Mouse (Mus musculus): ENCODE results near the gene Ift74.

Gene Ift74

GRCm38 (mm10) chr4:94696368-94696767 lies 82.1 kb downstream of the Ift74 start:
- DNase-seq = no peak

DNA sequence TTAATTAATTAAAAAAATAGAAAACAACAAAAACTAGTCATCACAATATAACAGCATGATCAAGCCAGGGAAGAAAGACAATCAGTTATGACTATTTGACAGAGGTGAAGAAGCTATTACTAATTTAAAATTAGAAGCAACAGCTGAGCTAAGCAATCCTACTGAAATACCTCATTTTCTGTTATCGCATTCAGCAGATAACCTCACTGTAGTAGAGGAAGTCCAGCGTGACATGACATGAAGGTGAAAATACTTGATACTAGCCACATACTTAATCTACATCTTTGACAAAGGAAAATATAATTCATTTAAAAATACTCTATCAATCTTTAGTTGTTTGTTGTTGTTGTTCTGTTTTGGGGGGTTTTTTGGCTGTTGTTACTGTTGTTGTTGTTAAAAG lies 96.7 kb downstream of the Ift74 start:
- no peak for DNase-seq

DNA sequence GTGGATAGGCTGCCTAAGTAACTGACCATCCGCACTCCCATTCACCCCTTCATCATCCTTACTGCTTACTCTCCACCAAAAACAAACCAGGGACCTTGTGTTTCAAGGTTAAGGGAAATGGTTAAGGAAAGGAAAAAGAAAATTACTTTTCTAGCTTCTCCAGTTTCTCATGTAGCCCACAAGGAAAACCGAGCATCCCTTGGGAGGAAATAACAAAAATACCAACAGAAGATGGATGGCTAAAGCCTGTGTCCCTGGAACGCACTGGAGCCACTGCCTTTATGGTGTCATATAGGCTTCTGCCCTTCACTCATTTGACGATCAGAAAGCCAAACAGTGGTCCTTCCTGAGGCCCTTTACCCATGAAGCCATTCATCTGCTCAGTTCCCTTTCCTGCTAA lies 97.1 kb downstream of the Ift74 start:
- no peak for DNase-seq

GRCm38 (mm10) chr4:94713741-94714140 lies 99.5 kb downstream of the Ift74 start:
- no peak for DNase-seq

- DNase-seq = no peak
Observed at GRCm38 (mm10) chr4:94715166-94715565, 100.9 kb downstream of the Ift74 start.

- no peak for DNase-seq
Observed at GRCm38 (mm10) chr4:94725799-94726198, 111.5 kb downstream of the Ift74 start.

GRCm38 (mm10) chr4:94732721-94733120 lies 118.4 kb downstream of the Ift74 start:
- no peak for DNase-seq

DNA sequence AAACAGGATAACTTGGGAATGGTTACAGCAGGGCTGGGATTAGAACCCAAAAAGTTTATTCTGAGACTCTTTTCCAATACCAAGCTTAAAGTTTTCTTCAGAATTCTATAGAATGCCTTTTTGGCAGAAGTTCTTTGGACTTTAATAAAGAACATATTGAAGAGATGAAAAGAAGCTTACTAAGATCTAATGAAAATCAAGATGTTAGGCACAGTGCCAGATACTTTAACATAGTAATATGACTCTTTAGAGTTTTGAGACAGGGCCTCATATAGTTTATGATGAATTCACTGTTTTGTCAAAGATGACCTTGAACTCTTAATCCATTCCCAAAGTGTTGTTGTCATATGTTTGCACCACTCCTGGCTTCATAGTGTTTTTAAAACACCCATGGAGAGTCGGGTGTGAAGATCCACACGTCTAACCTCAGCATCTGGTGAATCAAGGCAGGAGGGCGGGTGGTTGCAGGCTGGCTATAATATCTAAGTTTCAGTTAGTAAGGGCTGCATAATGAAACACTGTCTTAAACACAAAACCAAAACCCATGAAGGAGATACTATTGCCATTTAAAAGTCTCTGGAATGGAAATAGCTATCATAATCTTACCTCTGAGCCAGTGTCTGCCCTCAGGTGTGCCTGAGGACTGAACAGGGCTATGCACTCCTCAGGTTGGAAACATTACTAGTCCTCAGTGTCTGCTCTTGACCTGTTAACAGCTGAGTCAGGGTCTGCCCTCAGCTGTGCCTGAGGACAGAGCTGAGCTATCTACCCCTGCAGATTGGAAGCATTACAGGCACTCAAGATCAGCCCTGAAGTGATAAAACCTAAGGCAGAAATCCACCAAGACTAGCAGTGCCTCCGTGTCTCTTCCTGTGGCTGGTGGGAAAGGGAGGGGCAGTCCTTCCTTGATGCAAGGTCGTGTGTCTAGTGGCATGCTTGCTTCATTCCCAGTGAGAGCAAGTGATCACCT lies 123.3 kb downstream of the Ift74 start:
- no peak for DNase-seq

DNA sequence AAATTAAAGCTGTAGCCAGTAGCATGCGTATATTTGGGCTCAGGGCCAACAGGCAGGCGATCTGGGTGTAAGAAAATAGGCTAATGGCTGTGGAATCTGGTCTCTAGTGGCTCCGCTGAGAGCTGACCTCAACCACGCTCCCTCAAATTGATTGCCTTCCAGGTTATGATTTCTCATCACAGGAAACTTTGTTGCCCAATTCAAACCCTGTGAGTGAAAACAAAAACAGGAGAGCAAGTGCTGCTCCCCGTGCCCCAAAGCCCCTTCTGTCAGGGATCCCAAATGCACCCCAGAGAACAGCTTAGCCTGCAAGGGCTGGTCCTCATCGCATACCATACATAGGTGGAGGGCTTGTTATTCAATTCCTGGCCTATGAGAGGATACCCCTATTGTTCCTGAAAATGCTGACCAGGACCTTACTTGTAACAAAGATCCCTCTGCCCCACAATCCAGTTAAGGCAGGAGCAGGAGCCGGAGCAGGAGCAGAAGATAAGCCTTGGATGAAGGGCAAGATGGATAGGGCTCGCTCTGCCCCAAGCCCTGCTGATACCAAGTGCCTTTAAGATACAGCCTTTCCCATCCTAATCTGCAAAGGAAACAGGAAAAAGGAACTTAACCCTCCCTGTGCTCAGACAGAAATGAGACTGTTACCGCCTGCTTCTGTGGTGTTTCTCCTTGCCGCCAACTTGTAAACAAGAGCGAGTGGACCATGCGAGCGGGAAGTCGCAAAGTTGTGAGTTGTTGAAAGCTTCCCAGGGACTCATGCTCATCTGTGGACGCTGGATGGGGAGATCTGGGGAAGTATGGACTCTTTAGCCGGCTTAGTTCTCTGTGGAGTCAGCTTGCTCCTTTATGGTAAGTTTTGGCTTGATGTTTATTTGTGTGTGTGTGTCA lies 124.8 kb downstream of the Ift74 start, which contains the start of gene Tek:
Gene Tek (plus strand): TSS at position 452 of the 894 bp plus-strand sequence.
- no peak for DNase-seq

GRCm38 (mm10) chr4:94741824-94742223 lies 127.5 kb downstream of the Ift74 start:
- DNase-seq = no peak
